Mouse (Mus musculus): ENCODE data around the gene Prr7.

Gene Prr7

DNA sequence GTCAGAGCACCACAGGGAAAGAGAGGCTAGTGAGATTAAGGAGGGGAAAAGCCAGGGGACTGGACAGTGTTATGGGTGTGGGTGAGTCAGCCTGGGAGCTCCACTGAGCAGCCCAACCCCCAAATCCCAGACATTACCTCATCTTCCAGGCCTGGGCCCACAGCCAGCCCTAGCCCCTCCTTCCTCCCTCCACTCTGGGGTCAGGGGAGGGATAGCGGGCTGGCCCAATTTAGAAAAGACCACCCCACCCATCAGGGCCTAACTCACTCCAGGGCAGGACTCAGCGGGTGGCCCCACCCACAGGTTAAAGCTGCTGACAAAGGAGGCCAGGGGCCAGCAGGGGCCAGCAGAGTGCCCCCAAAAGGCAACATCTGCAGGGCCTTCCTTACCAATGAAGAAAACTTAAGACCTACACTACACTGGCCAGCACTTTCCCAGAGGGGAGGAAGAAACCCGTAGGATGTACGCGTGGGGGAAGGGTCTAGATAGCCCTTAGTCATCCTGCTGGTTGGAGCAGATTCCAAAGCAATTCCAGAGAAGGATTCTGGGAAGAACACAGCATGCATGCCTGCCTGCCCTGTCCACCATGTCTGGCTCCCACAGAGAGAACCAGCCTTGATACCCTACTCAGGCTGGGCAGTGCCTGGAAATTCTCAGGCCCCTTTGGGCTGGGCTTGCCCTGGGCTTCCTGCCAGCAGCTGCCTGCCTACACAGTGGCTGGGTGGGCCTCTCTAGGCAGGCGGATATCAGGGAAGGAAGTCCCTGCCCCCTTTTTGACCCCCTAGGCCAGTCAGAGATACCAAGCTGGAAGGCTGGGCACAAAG lies 46.8 kb downstream of the Prr7 start:
- peak; percentile 90 for DNase-seq

DNA sequence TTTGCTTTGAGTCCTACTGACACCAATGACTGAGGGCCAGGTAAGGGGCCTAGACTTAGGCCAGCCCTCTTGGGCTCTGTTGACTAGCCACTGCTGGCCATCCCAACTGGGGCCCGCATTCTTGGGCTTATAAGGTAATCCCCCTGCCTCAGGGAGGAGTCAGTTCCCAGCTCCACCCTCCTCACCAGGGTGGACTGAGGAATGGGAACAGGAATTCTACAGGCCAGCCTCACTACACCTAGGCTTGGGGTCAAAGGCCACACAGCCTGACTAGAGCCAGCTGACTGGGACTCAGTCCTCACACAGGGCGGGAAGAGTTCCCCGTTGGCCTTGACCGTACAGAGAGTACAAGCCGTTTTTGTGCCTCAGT lies 47.4 kb downstream of the Prr7 start:
- no peak for DNase-seq

DNA sequence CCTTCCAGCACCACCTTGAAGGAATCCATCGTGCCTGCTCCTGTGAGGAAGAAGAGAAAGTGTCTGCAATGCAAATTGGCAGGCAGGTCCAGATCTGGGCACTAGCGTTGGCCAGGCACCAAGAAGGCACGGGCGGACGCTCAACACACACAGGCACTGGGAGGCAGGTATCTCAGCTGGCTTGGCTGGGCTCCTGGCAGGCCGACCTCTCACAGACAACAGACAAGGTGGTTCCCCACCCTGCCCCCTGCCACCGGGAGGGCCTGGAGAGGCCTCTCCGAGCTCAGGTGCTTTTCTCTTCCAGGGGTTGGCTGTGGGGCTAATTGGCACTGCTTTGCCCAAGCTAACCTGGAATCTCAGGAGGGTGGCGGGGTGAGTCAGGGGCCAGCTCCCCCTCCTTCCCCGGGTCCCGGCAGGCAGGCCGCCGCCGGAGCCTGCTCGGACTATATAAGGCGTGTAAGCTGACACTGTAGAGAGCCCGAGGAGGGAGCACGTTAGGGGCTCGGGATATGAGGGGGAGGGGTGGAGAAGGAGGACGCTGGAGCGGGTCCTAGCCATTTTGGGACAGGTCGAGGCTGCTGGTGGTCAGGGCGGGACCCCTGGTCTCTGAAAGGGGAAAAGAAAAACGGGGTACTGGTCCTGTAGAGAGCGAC lies 48.4 kb downstream of the Prr7 start:
- DNase-seq, result peak; percentile 63

DNA sequence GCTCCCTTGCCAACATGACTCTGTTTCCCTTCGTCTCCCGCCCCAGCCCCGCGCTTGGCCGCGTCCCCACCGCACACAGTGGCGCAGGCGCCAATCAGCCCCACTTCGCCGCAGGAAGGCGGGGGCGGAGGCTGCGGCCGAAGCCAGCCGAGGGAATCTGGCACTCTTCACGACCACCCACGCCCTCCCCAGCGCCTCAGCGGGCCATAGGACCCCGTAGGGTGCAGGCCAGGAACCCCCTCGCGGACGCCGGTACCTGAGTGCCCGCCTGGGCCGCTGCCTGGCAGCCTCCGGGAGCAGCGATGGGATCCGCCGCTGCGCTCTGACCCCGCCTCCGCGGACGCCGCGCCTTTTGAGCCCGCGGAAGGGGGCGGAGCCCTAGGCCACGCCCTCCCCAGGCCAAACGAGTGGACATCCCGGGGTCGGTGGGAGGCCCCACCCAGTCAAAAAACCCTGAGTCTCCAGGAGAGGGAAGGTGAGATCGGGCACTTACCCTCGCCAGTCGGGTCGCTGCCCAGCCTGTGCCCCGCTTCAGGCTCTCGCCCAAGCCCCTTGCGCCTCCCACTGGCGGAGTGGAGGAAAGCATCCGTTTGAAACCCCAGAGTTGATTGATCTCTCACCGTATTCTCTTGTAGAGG lies 49.2 kb downstream of the Prr7 start, which contains the start of gene Pdlim7:
Gene Pdlim7, minus strand, starts transcription at position 566 of the 638 bp plus-strand sequence.
- peak; percentile 94 for DNase-seq

DNA sequence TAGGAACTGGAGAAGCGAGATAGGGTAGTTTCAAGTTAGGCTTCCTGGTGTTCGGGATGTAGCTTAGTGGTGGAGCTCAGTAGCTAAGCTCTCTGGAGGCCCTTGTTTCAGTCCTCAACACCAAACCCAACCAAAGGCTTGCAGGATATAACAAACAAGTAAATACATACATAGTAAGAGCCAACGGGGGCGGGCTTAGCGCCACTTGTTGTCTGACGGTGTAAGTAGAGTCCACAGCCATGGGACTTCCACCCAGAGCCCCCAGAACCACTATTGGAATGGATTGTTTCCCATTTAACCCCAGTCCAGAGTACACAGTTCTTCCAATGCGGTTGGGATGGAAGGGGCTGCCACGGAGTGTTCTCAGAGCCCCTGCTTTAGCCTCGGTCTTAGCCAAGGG lies 49.8 kb downstream of the Prr7 start:
- no peak for DNase-seq

DNA sequence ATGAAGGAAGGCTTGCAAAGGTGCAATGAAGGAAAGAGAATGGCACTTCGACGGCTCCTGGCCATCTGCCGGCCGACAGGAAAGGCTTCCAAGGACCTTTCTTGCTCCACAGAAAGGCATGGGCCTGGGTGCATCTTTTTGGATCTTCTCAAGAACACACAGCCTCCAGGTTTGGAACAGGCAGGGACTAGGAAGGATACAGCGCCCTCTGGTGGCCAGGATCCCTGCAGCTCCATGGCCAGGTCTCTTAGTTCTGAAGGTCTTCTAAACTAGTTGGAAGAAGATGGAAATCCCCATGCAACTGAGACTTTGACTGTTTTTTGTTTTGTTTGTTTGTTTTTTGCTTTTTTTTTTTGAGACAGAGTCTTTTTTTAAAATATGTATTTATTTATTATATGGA lies 52.9 kb downstream of the Prr7 start:
- peak; percentile 87 for DNase-seq

DNA sequence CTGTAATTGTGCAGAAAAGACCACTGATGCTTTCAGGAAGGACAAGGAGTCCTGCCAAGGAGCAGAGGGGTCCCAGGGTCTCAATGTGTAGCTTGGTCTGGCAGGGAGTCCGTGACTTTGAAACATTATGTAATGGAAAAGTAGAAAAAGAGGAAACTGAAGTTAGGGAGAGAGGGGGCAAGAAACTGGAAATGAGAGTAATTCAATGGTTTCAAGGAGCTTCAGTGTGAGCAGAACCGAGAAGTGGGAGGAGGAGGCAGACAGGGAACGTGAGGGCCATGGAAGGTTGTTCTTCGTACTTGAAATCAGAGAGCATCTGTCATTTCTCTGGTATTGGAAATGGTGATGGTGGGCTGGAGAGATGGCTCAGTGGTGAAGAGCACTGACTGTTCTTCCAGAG lies 55.5 kb downstream of the Prr7 start:
- no peak for DNase-seq

DNA sequence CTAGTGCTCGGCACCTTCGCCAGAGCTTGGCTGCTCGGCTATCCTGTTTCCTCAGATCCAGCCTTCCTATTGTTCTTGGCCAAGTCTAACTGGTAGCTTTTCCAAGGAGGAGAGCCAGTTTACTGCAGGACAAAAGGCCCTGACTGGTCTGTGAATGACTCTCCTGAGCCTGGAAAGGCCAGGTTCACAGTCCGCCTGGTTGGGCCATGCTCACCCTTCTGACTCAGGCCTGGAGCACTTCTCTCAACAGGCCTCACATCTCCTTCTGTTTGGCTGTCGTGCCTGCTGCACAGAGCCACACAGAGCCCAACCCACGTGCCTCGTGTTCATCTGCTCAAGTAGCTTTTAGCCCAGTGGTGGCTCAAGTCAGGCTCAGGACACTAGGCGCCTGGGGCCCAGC lies 58.7 kb downstream of the Prr7 start:
- DNase-seq, result no peak
